ENCODE assay signal across 1 mouse cellular context in genomic region chr14:46821873-46822716, GRCm38 (mm10).
TF ChIP-seq lines count a peak whose summit lies in the region.

Gene Gmfb (minus strand): TSS chr14:46822242.

TF ChIP-seq in CH12.LX, 34 proteins besides CTCF, POLR2A, EP300 and RAD21 (continued from another document):
- TF ChIP-seq PAX5 (IDR thresholded peaks at IDR 0.05; ENCODE audit: low read length) (no peak), HCFC1 (IDR thresholded peaks at IDR 0.05; ENCODE audit: low read depth, low read length) (peak; percentile 87), ZKSCAN1 (IDR thresholded peaks at IDR 0.05; ENCODE audit: borderline replicate concordance, low read depth, low read length) (no peak), MXI1 (IDR thresholded peaks at IDR 0.05; ENCODE audit: low read depth, low read length) (peak; percentile 96), ZNF384 (IDR thresholded peaks at IDR 0.05; ENCODE audit: low read depth, low read length) (no peak), NRF1 (IDR thresholded peaks at IDR 0.05; ENCODE audit: low read depth, low read length) (peak; percentile 54), MAZ (IDR thresholded peaks at IDR 0.05; ENCODE audit: low read depth, low read length) (peak; percentile 79), IRF4 (IDR thresholded peaks at IDR 0.05; ENCODE audit: low read depth, low read length) (peak; percentile 61), BHLHE40 (IDR thresholded peaks at IDR 0.05; ENCODE audit: low read depth, low read length) (peak; percentile 100), KAT2A (IDR thresholded peaks at IDR 0.05; ENCODE audit: insufficient replicate concordance, low read length) (peak; percentile 72; the same call in 1 of the 2 replicates), MAFK (IDR thresholded peaks at IDR 0.05; ENCODE audit: insufficient replicate concordance, low read length) (no peak), GABPA (IDR thresholded peaks at IDR 0.05; ENCODE audit: insufficient replicate concordance, low read depth, low read length) (no peak; the same call in 1 of the 2 replicates), TBP (conservative IDR thresholded peaks at IDR 0.05; ENCODE audit: low read depth, low read length) (0 out of 2 replicates have a peak, but pooled peaks have one; percentile 19), ETS1 (conservative IDR thresholded peaks at IDR 0.05; ENCODE audit: low read depth, low read length) (peak; percentile 66), ZC3H11A (IDR thresholded peaks at IDR 0.05; ENCODE audit: low read depth, low read length) (no peak), JUND (conservative IDR thresholded peaks at IDR 0.05; ENCODE audit: low read depth, low read length) (no peak), ELF1 (IDR thresholded peaks at IDR 0.05; ENCODE audit: low read depth, low read length) (peak; percentile 94), E2F4 (IDR thresholded peaks at IDR 0.05; ENCODE audit: insufficient replicate concordance, low read depth, low read length) (no peak), CHD1 (IDR thresholded peaks at IDR 0.05; ENCODE audit: low read depth, low read length) (no peak), TCF12 (IDR thresholded peaks at IDR 0.05; ENCODE audit: low read depth, low read length) (peak; percentile 92), SIN3A (IDR thresholded peaks at IDR 0.05; ENCODE audit: low read length) (peak; percentile 98), NELFE (IDR thresholded peaks at IDR 0.05; ENCODE audit: low read depth, low read length) (peak; percentile 73), CHD2 (IDR thresholded peaks at IDR 0.05; ENCODE audit: low read length) (peak; percentile 81)
TF ChIP-seq in CH12.LX: peak in this region for 21.
